Mouse (Mus musculus): ENCODE measurements around the gene 6030452D12Rik.

DNA sequence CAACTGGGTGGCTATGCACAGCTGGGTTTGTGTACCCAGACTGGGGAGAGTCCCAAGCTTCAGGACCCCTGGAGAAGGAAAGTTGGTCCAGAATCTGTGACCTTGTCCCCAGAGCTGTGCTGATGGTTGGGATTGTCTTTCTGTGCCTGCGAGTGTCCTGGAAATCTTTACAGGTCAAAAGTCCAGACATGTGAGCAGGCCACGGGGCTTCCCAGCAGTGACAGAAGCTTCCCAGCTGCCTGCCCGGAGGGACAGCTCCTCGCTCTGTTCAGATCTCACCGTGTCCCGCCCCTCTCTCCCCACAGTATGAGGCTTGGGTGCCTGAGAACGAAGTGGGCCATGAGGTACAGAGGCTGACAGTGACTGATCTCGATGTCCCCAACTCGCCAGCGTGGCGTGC lies 40.7 kb downstream of the 6030452D12Rik start:
- TF ChIP-seq CTCF (IDR thresholded peaks at IDR 0.05; ENCODE audit: low read depth) (no peak), EP300 (IDR thresholded peaks at IDR 0.05; ENCODE audit: low read depth) (no peak)
